Mouse (Mus musculus) limb, embryonic 13.5 days (tissue): ENCODE measurements around the gene Tapbpl. TPM values are rescaled to one million over a fixed set of nuclear protein-coding genes. Genes with fewer than 3 reads are reported as not detected.

Source experiments
- ATAC-seq: fragments of 200-750 bp; cut with Nextera tagmentation; 2 replicates; pipeline ENCODE4 v1.8.0; 2017; ENCODE audit warnings: low read depth, moderate number of reproducible peaks, moderate TSS enrichment; ENCODE audit not compliant: low FRiP score
- H3K27ac ChIP-seq: fragments of 300-500 bp; sonication (generic); 2 replicates; pipeline ENCODE4 v1.5.1; 2015; ENCODE audit warnings: inconsistent platforms, mild to moderate bottlenecking, moderate library complexity
- H3K27me3 ChIP-seq: fragments of 300-500 bp; sonication (generic); 2 replicates; pipeline ENCODE4 v1.6.1; 2015; ENCODE audit warnings: mild to moderate bottlenecking, inconsistent platforms
- H3K36me3 ChIP-seq: fragments of 300-500 bp; sonication (generic); 2 replicates; pipeline ENCODE4 v1.6.1; 2015; ENCODE audit warnings: inconsistent platforms, mild to moderate bottlenecking, moderate library complexity
- H3K4me1 ChIP-seq: fragments of 300-500 bp; sonication (generic); 2 replicates; pipeline ENCODE4 v1.6.1; 2015; ENCODE audit warnings: inconsistent platforms
- H3K4me2 ChIP-seq: fragments of 300-500 bp; sonication (generic); replicated peaks from 2 replicates; pipeline ENCODE4 v1.6.1; 2015; ENCODE audit warnings: inconsistent platforms, mild to moderate bottlenecking, moderate library complexity
- H3K4me3 ChIP-seq: fragments of 300-500 bp; sonication (generic); 2 replicates; pipeline ENCODE4 v1.5.1; 2015; ENCODE audit warnings: moderate library complexity, mild to moderate bottlenecking, inconsistent platforms
- H3K9ac ChIP-seq: fragments of 300-500 bp; sonication (generic); 2 replicates; pipeline ENCODE4 v1.6.1; 2015; ENCODE audit warnings: mild to moderate bottlenecking, inconsistent platforms
- H3K9me3 ChIP-seq: fragments of 300-500 bp; sonication (generic); 2 replicates; pipeline ENCODE4 v1.6.1; 2016; ENCODE audit warnings: inconsistent platforms
- WGBS: fragments of 180-500 bp; shearing (Covaris S2); methylation state at CpG from one replicate; pipeline ENCODE4 v1.1.7; 2015; 5-methylcytosine and 5-hydroxymethylcytosine counted together
- microRNA-seq: library from miRNA; unstranded; fragments of <30 nt; microRNA quantifications from one replicate; pipeline ENCODE4, GENCODE M21; 2016
- polyA plus RNA-seq: library from polyadenylated mRNA; unstranded; fragments of >200 nt; fragmentation: Nextera tagmentation; extraction: Ambion mirVana; gene quantifications from 2 replicates; pipeline ENCODE4 v1.2.1, GENCODE M21; 2015

The Tapbpl gene
- polyA plus RNA-seq, 1 experiment from 2014 or later, result 3.2 TPM

DNA sequence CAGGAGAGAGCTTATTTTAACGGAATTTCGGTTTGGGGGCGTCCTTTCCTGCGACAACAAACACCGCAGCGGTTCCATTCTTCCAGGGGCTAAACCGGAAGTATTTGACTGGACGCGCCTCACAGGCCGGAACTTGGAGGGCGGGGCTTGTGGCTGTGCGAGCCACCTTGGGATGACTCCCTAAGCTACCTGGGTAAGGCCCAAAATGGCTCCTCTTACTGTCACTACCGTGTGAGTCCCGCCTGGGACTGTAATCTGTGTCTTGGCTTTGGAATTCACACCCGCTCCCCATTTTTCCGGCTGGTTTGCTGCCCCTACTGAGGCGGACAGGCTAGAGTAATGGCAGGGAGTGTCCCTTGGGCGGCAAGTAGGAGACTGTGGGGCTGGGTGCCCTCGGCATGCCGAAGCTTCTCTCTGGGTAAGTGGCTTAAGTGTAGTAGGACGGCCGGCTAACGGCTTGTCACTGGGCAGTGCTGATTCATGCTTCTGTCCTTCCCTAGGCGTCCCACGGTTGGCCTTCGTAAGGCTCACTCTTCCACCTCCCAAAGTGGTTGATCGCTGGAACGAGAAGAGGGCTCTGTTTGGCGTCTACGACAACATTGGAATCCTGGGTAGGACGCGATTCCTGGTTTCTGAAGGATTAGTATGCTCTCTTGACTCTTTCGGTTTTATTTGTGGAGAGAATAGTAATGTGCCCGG lies 39.5 kb downstream of the Tapbpl start:
- peak; percentile 95 for ATAC-seq
- peak overlapping the region; percentile 91 for H3K4me2 ChIP-seq
- H3K4me3 ChIP-seq, result peak overlapping the region; percentile 73
- peak overlapping the region; percentile 100 for H3K27ac ChIP-seq
- no peaks in the 10 kb centered on the region for H3K9me3 ChIP-seq
- under 1% methylated on average over 34 of the region's 34 CpGs for WGBS
- no peaks in the 10 kb centered on the region for H3K27me3 ChIP-seq
- peaks cover 21% of the 10 kb centered on the region for H3K4me1 ChIP-seq
- peaks cover 50% of the 10 kb centered on the region for H3K36me3 ChIP-seq
- peak overlapping the region; percentile 85 for H3K9ac ChIP-seq

DNA sequence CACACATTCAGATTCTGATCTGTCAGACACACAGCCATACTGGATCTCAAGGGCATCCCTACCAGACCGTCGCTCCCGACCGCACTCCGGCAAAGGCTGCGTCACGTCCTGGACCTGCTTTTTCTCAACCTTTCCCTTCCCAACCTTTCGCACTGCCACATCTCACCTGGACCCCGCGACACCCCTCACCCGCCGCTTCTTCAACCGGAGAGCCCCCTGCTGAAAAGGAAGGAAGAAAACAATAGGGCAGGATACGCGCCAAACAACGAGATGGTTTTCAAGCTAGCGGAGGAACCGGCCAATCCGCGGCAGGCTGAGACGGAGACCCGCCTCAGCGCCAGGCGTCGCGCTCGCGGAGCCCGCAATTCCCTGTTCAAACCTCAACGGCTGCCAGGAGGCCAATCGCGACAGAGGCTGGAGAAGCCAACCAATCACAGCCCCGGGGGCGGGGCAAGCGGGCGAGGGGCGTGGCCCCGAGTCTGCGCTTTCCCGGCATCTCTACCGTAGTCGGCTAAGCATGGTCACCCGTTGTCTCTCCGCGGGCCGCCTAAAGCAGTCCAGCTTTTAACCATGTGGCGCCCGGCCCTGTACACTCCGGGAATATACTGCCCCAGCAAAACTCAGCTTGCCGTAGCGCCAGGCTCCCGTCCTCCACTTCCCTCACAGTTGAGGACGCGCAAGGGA lies 40.2 kb downstream of the Tapbpl start, which contains the start of the genes Ncapd2 and Mrpl51:
Gene Ncapd2 (minus strand): TSS at position 370 of the 684 bp plus-strand sequence.
Gene Mrpl51 (plus strand): TSS at position 470 of the 684 bp plus-strand sequence.
- Histone ChIP-seq H3K27ac (peak within 1 kb of the TSS; percentile 100), H3K27me3 (no peaks in the 10 kb centered on the region), H3K4me3 (peak within 1 kb of the TSS; percentile 73), H3K9ac (peak within 1 kb of the TSS; percentile 85), H3K9me3 (no peaks in the 10 kb centered on the region), H3K4me2 (peak within 1 kb of the TSS; percentile 91), H3K36me3 (peaks cover 57% of the 10 kb centered on the region), H3K4me1 (peaks cover 21% of the 10 kb centered on the region)
- under 1% methylated on average over 54 of the region's 54 CpGs for WGBS
- ATAC-seq, result peak; percentile 98

DNA sequence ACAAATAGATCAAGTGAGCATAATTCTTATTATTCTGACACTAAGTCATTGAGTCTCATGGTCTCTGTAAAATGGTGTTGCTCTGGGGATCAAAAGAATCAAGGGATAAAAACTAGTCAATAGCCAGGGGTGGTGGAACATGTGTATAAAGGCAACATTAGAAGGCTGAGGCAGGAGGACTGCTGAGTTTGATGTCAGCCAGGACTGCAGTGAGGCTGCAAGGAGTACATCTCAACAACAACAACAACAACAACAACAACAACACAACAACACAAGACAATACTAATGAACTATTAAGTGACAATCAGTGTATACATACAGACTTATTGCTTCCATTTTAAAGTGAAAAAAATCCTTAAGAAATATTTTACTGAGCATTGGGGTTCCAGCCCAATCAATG lies 40.8 kb downstream of the Tapbpl start:
- ATAC-seq, result no peak
- Histone ChIP-seq H3K9ac (peak overlapping the region; percentile 80), H3K36me3 (peaks cover 60% of the 10 kb centered on the region), H3K9me3 (no peaks in the 10 kb centered on the region), H3K27ac (peak overlapping the region; percentile 100; the same call in 1 of the 2 replicates), H3K27me3 (no peaks in the 10 kb centered on the region), H3K4me3 (peak overlapping the region; percentile 73), H3K4me1 (peaks cover 21% of the 10 kb centered on the region), H3K4me2 (peak overlapping the region; percentile 66)

DNA sequence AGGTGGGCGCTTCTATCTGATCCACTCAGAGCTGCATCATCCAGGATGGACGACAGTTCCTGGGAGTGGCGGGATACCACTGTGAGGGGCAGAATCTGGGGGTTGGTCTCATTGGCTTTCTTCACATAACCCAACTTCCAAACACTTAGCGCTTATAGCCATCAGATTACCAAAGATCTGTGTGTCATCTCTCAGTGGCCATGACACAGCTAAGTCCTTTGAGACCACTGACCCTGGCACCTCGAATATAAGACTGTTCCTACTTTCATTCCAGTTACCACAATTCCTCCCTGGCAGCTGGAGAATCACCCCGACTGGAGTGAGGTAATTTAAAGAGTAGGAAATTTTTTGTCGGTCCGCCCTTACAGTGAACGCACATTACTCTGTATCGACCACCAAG lies 45.5 kb downstream of the Tapbpl start:
- Histone ChIP-seq H3K9me3 (no peaks in the 10 kb centered on the region), H3K36me3 (peaks cover 80% of the 10 kb centered on the region), H3K27ac (no peak overlapping the region), H3K27me3 (no peaks in the 10 kb centered on the region), H3K4me3 (no peak overlapping the region), H3K4me1 (peaks cover 9% of the 10 kb centered on the region; the same call in 1 of the 2 replicates), H3K9ac (no peak overlapping the region), H3K4me2 (no peak overlapping the region)
- WGBS, result 93% methylated on average over 10 of the region's 10 CpGs
- no peak for ATAC-seq

GRCm38 (mm10) chr6:125182133-125182532 lies 49.5 kb downstream of the Tapbpl start:
- Histone ChIP-seq H3K4me3 (no peak overlapping the region), H3K4me1 (no peaks in the 10 kb centered on the region), H3K27ac (no peak overlapping the region), H3K4me2 (no peak overlapping the region), H3K27me3 (no peaks in the 10 kb centered on the region), H3K9ac (no peak overlapping the region), H3K9me3 (no peaks in the 10 kb centered on the region), H3K36me3 (peaks cover 99% of the 10 kb centered on the region)
- no peak for ATAC-seq
- WGBS, result 83% methylated on average over 5 of the region's 5 CpGs

DNA sequence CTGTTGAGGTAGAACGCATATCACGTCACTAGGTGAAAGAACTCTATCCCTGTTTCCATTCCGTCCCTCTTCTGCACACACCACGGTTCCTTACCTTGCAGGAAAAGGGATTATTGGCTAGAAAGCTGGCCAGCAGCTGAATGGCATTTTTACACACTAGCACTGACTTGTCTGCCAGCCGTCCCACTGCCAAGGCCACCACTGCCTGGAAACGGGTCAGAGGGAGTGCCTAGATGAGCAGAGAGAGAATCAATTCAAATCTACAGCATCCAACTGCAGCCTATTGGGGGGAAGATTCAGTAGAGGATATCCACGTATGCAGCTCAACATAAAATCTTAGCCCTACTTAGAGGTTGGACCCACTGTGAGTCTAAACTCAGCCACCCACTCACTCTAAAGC lies 52.1 kb downstream of the Tapbpl start:
- no peak overlapping the region for H3K27ac ChIP-seq
- no peaks in the 10 kb centered on the region for H3K27me3 ChIP-seq
- 89% methylated on average over 7 of the region's 7 CpGs for WGBS
- no peak overlapping the region for H3K9ac ChIP-seq
- H3K36me3 ChIP-seq, result peaks cover 99% of the 10 kb centered on the region
- no peak for ATAC-seq
- H3K9me3 ChIP-seq, result no peaks in the 10 kb centered on the region
- H3K4me2 ChIP-seq, result no peak overlapping the region
- no peak overlapping the region for H3K4me3 ChIP-seq
- no peaks in the 10 kb centered on the region for H3K4me1 ChIP-seq

- H3K36me3 ChIP-seq, result peaks cover 100% of the 10 kb centered on the region
- no peak overlapping the region for H3K9ac ChIP-seq
- no peaks in the 10 kb centered on the region for H3K27me3 ChIP-seq
- no peak for ATAC-seq
- no peak overlapping the region for H3K27ac ChIP-seq
- H3K4me1 ChIP-seq, result no peaks in the 10 kb centered on the region
- H3K9me3 ChIP-seq, result no peaks in the 10 kb centered on the region
- H3K4me2 ChIP-seq, result no peak overlapping the region
- WGBS, result 90% methylated on average over 5 of the region's 5 CpGs
- H3K4me3 ChIP-seq, result no peak overlapping the region
These were observed 56.2 kb downstream of the Tapbpl start for GRCm38 (mm10) chr6:125175469-125175868.

Small RNA genes lying within 50 kb of the gene (microRNA-seq; reads per million reads assigned to microRNA genes)
- not detected for gene Mir3098
- not detected for gene Mir8113

Other genes with a start within 250 kb of the Tapbpl start
- gene Pianp, start 235.2 kb downstream of the Tapbpl start, polyA plus RNA-seq, result 15.7 and 19.0 TPM in 2 replicates
- gene Zfp384, start 222.7 kb downstream of the Tapbpl start, polyA plus RNA-seq, result 20.6 and 21.2 TPM in 2 replicates
- 183 and 190 TPM in 2 replicates for gene Ing4, start 192.1 kb downstream of the Tapbpl start, polyA plus RNA-seq
- gene Acrbp, start 182.2 kb downstream of the Tapbpl start, polyA plus RNA-seq, result 16.5 and 19.2 TPM in 2 replicates
- gene Lpar5, start 163.9 kb downstream of the Tapbpl start, polyA plus RNA-seq, result 0.45 and 0.80 TPM in 2 replicates
- gene Chd4, start 135.9 kb downstream of the Tapbpl start, polyA plus RNA-seq, result 86.8 and 93.4 TPM in 2 replicates
- 65.6 and 67.1 TPM in 2 replicates for gene Nop2, start 100.0 kb downstream of the Tapbpl start, polyA plus RNA-seq
- 31.5 and 33.1 TPM in 2 replicates for gene Iffo1, start 86.6 kb downstream of the Tapbpl start, polyA plus RNA-seq
- 1,893 and 1,983 TPM in 2 replicates for gene Gapdh, start 65.4 kb downstream of the Tapbpl start, polyA plus RNA-seq
- gene Ncapd2, start 40.2 kb downstream of the Tapbpl start, polyA plus RNA-seq, result 146 and 148 TPM in 2 replicates
- 212 and 213 TPM in 2 replicates for gene Mrpl51, start 40.1 kb downstream of the Tapbpl start, polyA plus RNA-seq
- 6.1 and 7.0 TPM in 2 replicates for gene Vamp1, start 16.3 kb downstream of the Tapbpl start, polyA plus RNA-seq
- gene Cd27, start 5.2 kb upstream of the Tapbpl start, polyA plus RNA-seq, result 2.5 and 3.8 TPM in 2 replicates
- 0.80 and 0.91 TPM in 2 replicates for gene Tuba3a, start 54.2 kb upstream of the Tapbpl start, polyA plus RNA-seq
- gene Ltbr, start 82.0 kb upstream of the Tapbpl start, polyA plus RNA-seq, result 45.1 and 46.2 TPM in 2 replicates
- gene Scnn1a, start 88.8 kb upstream of the Tapbpl start, polyA plus RNA-seq, result 1.1 and 1.4 TPM in 2 replicates
- 68.7 and 71.4 TPM in 2 replicates for gene Tnfrsf1a, start 117.5 kb upstream of the Tapbpl start, polyA plus RNA-seq
- 0.67 and 0.86 TPM in 2 replicates for gene Plekhg6, start 148.9 kb upstream of the Tapbpl start, polyA plus RNA-seq